Mouse (Mus musculus) thymus, adult 2 months (tissue): ENCODE measurements around the gene Pigx.

ENCODE experiments used
- CTCF ChIP-seq: fragments of 200-500 bp; IDR thresholded peaks from 2 replicates; pipeline ENCODE4 v1.5.1; 2012; ENCODE audit warnings: mild to moderate bottlenecking, control low read depth, low read length, moderate library complexity, borderline replicate concordance; ENCODE audit not compliant: control insufficient read depth, poor library complexity, insufficient read depth; ENCODE audit errors: extremely low read depth
- POLR2A ChIP-seq: fragments of 200-500 bp; IDR thresholded peaks from 2 replicates; pipeline ENCODE4 v1.6.1; 2012; ENCODE audit warnings: mild to moderate bottlenecking, low read length, control low read depth, moderate library complexity; ENCODE audit not compliant: control insufficient read depth, poor library complexity, insufficient read depth; ENCODE audit errors: extremely low read depth

- TF ChIP-seq CTCF (no peak), POLR2A (no peak)
Observed at GRCm38 (mm10) chr16:32124020-32124419, 24.5 kb upstream of the Pigx start.
